Mouse (Mus musculus): ENCODE data around the gene Usp13. TPM values are rescaled to one million over a fixed set of nuclear protein-coding genes. Genes with fewer than 3 reads are reported as not detected.

The Usp13 gene
- polyA plus RNA-seq, 1 experiment from 2014 or later, result 9.9 TPM

GRCm38 (mm10) chr3:32905850-32906779 is 88.8 kb downstream of the Usp13 start:
- ATAC-seq (ENCODE audit: low read depth), result no peak
- 70% methylated on average over 8 of the region's 8 CpGs for WGBS
- no peaks in the 10 kb centered on the region for H3K36me3 ChIP-seq (ENCODE audit: control insufficient read depth, insufficient read depth, low read length)

GRCm38 (mm10) chr3:32908400-32908799 is 91.1 kb downstream of the Usp13 start:
- 69% methylated on average over 3 of the region's 3 CpGs for WGBS
- no peaks in the 10 kb centered on the region for H3K4me1 ChIP-seq (ENCODE audit: control insufficient read depth, insufficient read depth, low read length)
- no peaks in the 10 kb centered on the region for H3K27me3 ChIP-seq (replicated peaks; ENCODE audit: control insufficient read depth, insufficient read depth, low read length)

More at GRCm38 (mm10) chr3:32905850-32906779, 88.8 kb downstream of the Usp13 start:
- Histone ChIP-seq H3K9ac (ENCODE audit: low read depth, low read length) (no peak overlapping the region), H3K9me3 (ENCODE audit: control insufficient read depth, low read length) (no peaks in the 10 kb centered on the region), H3K27me3 (replicated peaks; ENCODE audit: control insufficient read depth, insufficient read depth, low read length) (no peaks in the 10 kb centered on the region), H3K4me1 (ENCODE audit: control insufficient read depth, insufficient read depth, low read length) (no peaks in the 10 kb centered on the region), H3K4me3 (ENCODE audit: low read depth, low read length) (no peak overlapping the region), H3K27ac (replicated peaks; ENCODE audit: low read depth, low read length) (no peak overlapping the region), H3K4me2 (ENCODE audit: low read depth, low read length) (no peak overlapping the region)
- DNase-seq (ENCODE audit: low spot score), result peak; percentile 19

GRCm38 (mm10) chr3:32910071-32910551 is 92.8 kb downstream of the Usp13 start:
- DNase-seq (ENCODE audit: low spot score) (peak; percentile 91), ATAC-seq (ENCODE audit: low read depth) (peak; percentile 92)
- peaks cover 17% of the 10 kb centered on the region for H3K36me3 ChIP-seq (ENCODE audit: control insufficient read depth, insufficient read depth, low read length)
- H3K27me3 ChIP-seq (replicated peaks; ENCODE audit: control insufficient read depth, insufficient read depth, low read length), result no peaks in the 10 kb centered on the region
- WGBS, result 19% methylated on average over 7 of the region's 7 CpGs
- H3K9ac ChIP-seq (ENCODE audit: low read depth, low read length), result no peak overlapping the region
- no peak overlapping the region for H3K4me3 ChIP-seq (ENCODE audit: low read depth, low read length)
- H3K4me2 ChIP-seq (ENCODE audit: low read depth, low read length), result no peak overlapping the region
- H3K9me3 ChIP-seq (ENCODE audit: control insufficient read depth, low read length), result 0 out of 2 replicates have a peak, but pooled peaks cover 3% of the 10 kb centered on the region
- H3K4me1 ChIP-seq (ENCODE audit: control insufficient read depth, insufficient read depth, low read length), result no peaks in the 10 kb centered on the region
- H3K27ac ChIP-seq (replicated peaks; ENCODE audit: low read depth, low read length), result peak overlapping the region; percentile 39; the same call in 1 of the 2 replicates

More at GRCm38 (mm10) chr3:32908400-32908799, 91.1 kb downstream of the Usp13 start:
- Histone ChIP-seq H3K27ac (replicated peaks; ENCODE audit: low read depth, low read length) (no peak overlapping the region), H3K4me3 (ENCODE audit: low read depth, low read length) (no peak overlapping the region), H3K9ac (ENCODE audit: low read depth, low read length) (no peak overlapping the region), H3K4me2 (ENCODE audit: low read depth, low read length) (no peak overlapping the region), H3K9me3 (ENCODE audit: control insufficient read depth, low read length) (no peaks in the 10 kb centered on the region), H3K36me3 (ENCODE audit: control insufficient read depth, insufficient read depth, low read length) (0 out of 2 replicates have a peak, but pooled peaks cover 4% of the 10 kb centered on the region)
- DNase-seq (ENCODE audit: low spot score), result no peak
- ATAC-seq (ENCODE audit: low read depth), result no peak

GRCm38 (mm10) chr3:32924168-32924567 is 106.8 kb downstream of the Usp13 start:
- DNase-seq (ENCODE audit: low spot score) (no peak), ATAC-seq (ENCODE audit: low read depth) (no peak)
- Histone ChIP-seq H3K9me3 (ENCODE audit: control insufficient read depth, low read length) (peaks cover 8% of the 10 kb centered on the region; the same call in 1 of the 2 replicates), H3K4me1 (ENCODE audit: control insufficient read depth, insufficient read depth, low read length) (no peaks in the 10 kb centered on the region), H3K4me3 (ENCODE audit: low read depth, low read length) (no peak overlapping the region), H3K27ac (replicated peaks; ENCODE audit: low read depth, low read length) (no peak overlapping the region), H3K36me3 (ENCODE audit: control insufficient read depth, insufficient read depth, low read length) (peaks cover 42% of the 10 kb centered on the region), H3K4me2 (ENCODE audit: low read depth, low read length) (no peak overlapping the region), H3K27me3 (replicated peaks; ENCODE audit: control insufficient read depth, insufficient read depth, low read length) (no peaks in the 10 kb centered on the region), H3K9ac (ENCODE audit: low read depth, low read length) (no peak overlapping the region)
- WGBS, result 60% methylated on average over 6 of the region's 6 CpGs

GRCm38 (mm10) chr3:32939802-32940501 is 122.6 kb downstream of the Usp13 start:
- H3K9me3 ChIP-seq (ENCODE audit: control insufficient read depth, low read length), result no peaks in the 10 kb centered on the region
- H3K4me2 ChIP-seq (ENCODE audit: low read depth, low read length), result no peak overlapping the region
- no peak overlapping the region for H3K27ac ChIP-seq (replicated peaks; ENCODE audit: low read depth, low read length)

GRCm38 (mm10) chr3:32947486-32947885 is 130.1 kb downstream of the Usp13 start:
- no peak overlapping the region for H3K27ac ChIP-seq (replicated peaks; ENCODE audit: low read depth, low read length)
- no peaks in the 10 kb centered on the region for H3K36me3 ChIP-seq (ENCODE audit: control insufficient read depth, insufficient read depth, low read length)
- no peaks in the 10 kb centered on the region for H3K4me1 ChIP-seq (ENCODE audit: control insufficient read depth, insufficient read depth, low read length)
- H3K4me3 ChIP-seq (ENCODE audit: low read depth, low read length), result no peak overlapping the region
- no peaks in the 10 kb centered on the region for H3K27me3 ChIP-seq (replicated peaks; ENCODE audit: control insufficient read depth, insufficient read depth, low read length)
- ATAC-seq (ENCODE audit: low read depth), result no peak
- no peaks in the 10 kb centered on the region for H3K9me3 ChIP-seq (ENCODE audit: control insufficient read depth, low read length)
- 86% methylated on average over 5 of the region's 5 CpGs for WGBS
- no peak for DNase-seq (ENCODE audit: low spot score)
- H3K9ac ChIP-seq (ENCODE audit: low read depth, low read length), result no peak overlapping the region
- H3K4me2 ChIP-seq (ENCODE audit: low read depth, low read length), result no peak overlapping the region

More at GRCm38 (mm10) chr3:32939802-32940501, 122.6 kb downstream of the Usp13 start:
- Histone ChIP-seq H3K4me3 (ENCODE audit: low read depth, low read length) (no peak overlapping the region), H3K27me3 (replicated peaks; ENCODE audit: control insufficient read depth, insufficient read depth, low read length) (no peaks in the 10 kb centered on the region), H3K4me1 (ENCODE audit: control insufficient read depth, insufficient read depth, low read length) (no peaks in the 10 kb centered on the region), H3K9ac (ENCODE audit: low read depth, low read length) (no peak overlapping the region), H3K36me3 (ENCODE audit: control insufficient read depth, insufficient read depth, low read length) (0 out of 2 replicates have a peak, but pooled peaks cover under 1% of the 10 kb centered on the region)
- DNase-seq (ENCODE audit: low spot score) (no peak), ATAC-seq (ENCODE audit: low read depth) (no peak)
- WGBS, result 81% methylated on average over 8 of the region's 8 CpGs

GRCm38 (mm10) chr3:32951382-32951781 is 134.0 kb downstream of the Usp13 start:
- 7% methylated on average over 1 of the region's 1 CpGs for whole genome bisulfite sequencing
- DNase-seq (ENCODE audit: low spot score), result peak; percentile 5
- peak; percentile 37; the same call in 1 of the 2 replicates for ATAC-seq (ENCODE audit: low read depth)
- H3K4me3 ChIP-seq (ENCODE audit: low read depth, low read length), result no peak overlapping the region
- H3K27ac ChIP-seq (replicated peaks; ENCODE audit: low read depth, low read length), result no peak overlapping the region
- H3K9me3 ChIP-seq (ENCODE audit: control insufficient read depth, low read length), result no peaks in the 10 kb centered on the region
- H3K9ac ChIP-seq (ENCODE audit: low read depth, low read length), result no peak overlapping the region
- no peaks in the 10 kb centered on the region for H3K27me3 ChIP-seq (replicated peaks; ENCODE audit: control insufficient read depth, insufficient read depth, low read length)
- H3K36me3 ChIP-seq (ENCODE audit: control insufficient read depth, insufficient read depth, low read length), result no peaks in the 10 kb centered on the region
- no peaks in the 10 kb centered on the region for H3K4me1 ChIP-seq (ENCODE audit: control insufficient read depth, insufficient read depth, low read length)
- H3K4me2 ChIP-seq (ENCODE audit: low read depth, low read length), result no peak overlapping the region

- WGBS, result 70% methylated on average over 3 of the region's 3 CpGs
- no peaks in the 10 kb centered on the region for H3K27me3 ChIP-seq (replicated peaks; ENCODE audit: control insufficient read depth, insufficient read depth, low read length)
- ATAC-seq (ENCODE audit: low read depth) (no peak), DNase-seq (ENCODE audit: low spot score) (no peak)
- no peak overlapping the region for H3K4me2 ChIP-seq (ENCODE audit: low read depth, low read length)
- H3K27ac ChIP-seq (replicated peaks; ENCODE audit: low read depth, low read length), result no peak overlapping the region
- H3K9me3 ChIP-seq (ENCODE audit: control insufficient read depth, low read length), result no peaks in the 10 kb centered on the region
- H3K4me1 ChIP-seq (ENCODE audit: control insufficient read depth, insufficient read depth, low read length), result no peaks in the 10 kb centered on the region
- no peaks in the 10 kb centered on the region for H3K36me3 ChIP-seq (ENCODE audit: control insufficient read depth, insufficient read depth, low read length)
- no peak overlapping the region for H3K9ac ChIP-seq (ENCODE audit: low read depth, low read length)
- no peak overlapping the region for H3K4me3 ChIP-seq (ENCODE audit: low read depth, low read length)
Measured at GRCm38 (mm10) chr3:32961494-32961893, 144.1 kb downstream of the Usp13 start.

Measured in embryonic facial prominence, embryonic 14.5 days (tissue).